Mouse (Mus musculus) hindbrain, embryonic 10.5 days (tissue): ENCODE data around the gene Slc45a1. TPM values are rescaled to one million over a fixed set of nuclear protein-coding genes. Genes with fewer than 3 reads are reported as not detected.
A peak's percentile ranks its signal among the peaks of the same experiment; 100 is the strongest.

Experiments
- DNase-seq: peaks from one replicate; pipeline ENCODE4 v3.0.0-alpha.2; 2017; ENCODE audit warnings: low spot score
- H3K27ac ChIP-seq: fragments of 300-500 bp; sonication (generic); 2 replicates; pipeline ENCODE4 v1.5.1; 2016; ENCODE audit warnings: mild to moderate bottlenecking, moderate library complexity
- H3K27me3 ChIP-seq: fragments of 300-500 bp; sonication (generic); 2 replicates; pipeline ENCODE4 v1.6.1; 2016; ENCODE audit warnings: mild to moderate bottlenecking; ENCODE audit not compliant: poor library complexity, insufficient read depth, severe bottlenecking
- H3K36me3 ChIP-seq: fragments of 300-500 bp; sonication (generic); 2 replicates; pipeline ENCODE4 v1.6.1; 2016; ENCODE audit warnings: mild to moderate bottlenecking, moderate library complexity
- H3K4me1 ChIP-seq: fragments of 300-500 bp; sonication (generic); replicated peaks from 2 replicates; pipeline ENCODE4 v1.6.1; 2016; ENCODE audit warnings: mild to moderate bottlenecking
- H3K4me3 ChIP-seq: fragments of 300-500 bp; sonication (generic); 2 replicates; pipeline ENCODE4 v1.5.1; 2016; ENCODE audit warnings: mild to moderate bottlenecking, moderate library complexity
- H3K9me3 ChIP-seq: fragments of 300-500 bp; sonication (generic); 2 replicates; pipeline ENCODE4 v1.6.1; 2016; ENCODE audit warnings: mild to moderate bottlenecking, moderate library complexity
- WGBS: fragments of 180-500 bp; shearing (Covaris S2); methylation state at CpG from one replicate; pipeline ENCODE4 v1.1.7; 2016; 5-methylcytosine and 5-hydroxymethylcytosine counted together
- polyA plus RNA-seq: library from polyadenylated mRNA; unstranded; fragments of >200 nt; fragmentation: Nextera tagmentation; extraction: Ambion mirVana; gene quantifications from 2 replicates; pipeline ENCODE4 v1.2.1, GENCODE M21; 2016

The Slc45a1 gene
- polyA plus RNA-seq, 1 experiment from 2014 or later: 8.4 TPM

GRCm38 (mm10) chr4:150678789-150679188 lies 26.8 kb upstream of the Slc45a1 start:
- Histone ChIP-seq H3K4me3 (no peak overlapping the region), H3K4me1 (peaks cover 23% of the 10 kb centered on the region), H3K9me3 (peaks cover 8% of the 10 kb centered on the region; the same call in 1 of the 2 replicates), H3K27ac (no peak overlapping the region), H3K36me3 (no peaks in the 10 kb centered on the region), H3K27me3 (no peaks in the 10 kb centered on the region)
- DNase-seq: no peak
- 96% methylated on average over 20 of the region's 20 CpGs for WGBS

DNA sequence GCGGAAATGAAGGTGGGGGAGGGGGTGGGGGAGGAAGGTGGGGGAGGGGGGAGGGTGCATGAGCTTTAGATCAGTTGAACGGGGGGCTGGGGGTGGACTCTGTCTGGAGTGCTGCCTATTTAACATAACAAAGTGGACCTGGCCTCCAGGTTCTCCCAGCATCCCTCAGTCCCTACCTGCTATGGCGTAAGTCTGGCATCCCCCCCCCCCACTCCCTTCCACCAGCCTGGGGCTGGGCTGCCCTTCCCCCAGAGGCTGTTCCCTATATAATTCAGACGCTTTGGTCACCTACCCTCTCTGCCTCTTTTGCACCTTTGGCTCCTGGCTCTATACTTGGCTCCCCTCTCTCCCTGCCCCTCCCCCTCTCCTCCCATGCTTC lies 25.9 kb upstream of the Slc45a1 start:
- no peak overlapping the region for H3K4me3 ChIP-seq
- H3K27ac ChIP-seq: peak overlapping the region; percentile 62; the same call in 1 of the 2 replicates
- H3K27me3 ChIP-seq: no peaks in the 10 kb centered on the region
- peaks cover 23% of the 10 kb centered on the region for H3K4me1 ChIP-seq
- DNase-seq: no peak
- H3K9me3 ChIP-seq: peaks cover 8% of the 10 kb centered on the region; the same call in 1 of the 2 replicates
- no peaks in the 10 kb centered on the region for H3K36me3 ChIP-seq
- 25% methylated on average over 4 of the region's 4 CpGs for WGBS

GRCm38 (mm10) chr4:150677126-150677845 lies 25.3 kb upstream of the Slc45a1 start:
- H3K9me3 ChIP-seq: peaks cover 8% of the 10 kb centered on the region; the same call in 1 of the 2 replicates
- 24% methylated on average over 10 of the region's 10 CpGs for WGBS
- H3K27me3 ChIP-seq: no peaks in the 10 kb centered on the region
- no peak for DNase-seq
- H3K4me1 ChIP-seq: peaks cover 23% of the 10 kb centered on the region
- peak overlapping the region; percentile 62; the same call in 1 of the 2 replicates for H3K27ac ChIP-seq
- H3K4me3 ChIP-seq: no peak overlapping the region
- no peaks in the 10 kb centered on the region for H3K36me3 ChIP-seq

- WGBS: 87% methylated on average over 13 of the region's 13 CpGs
- DNase-seq: no peak
- no peaks in the 10 kb centered on the region for H3K36me3 ChIP-seq
- H3K27ac ChIP-seq: no peak overlapping the region
- peaks cover 8% of the 10 kb centered on the region; the same call in 1 of the 2 replicates for H3K9me3 ChIP-seq
- no peaks in the 10 kb centered on the region for H3K27me3 ChIP-seq
- H3K4me1 ChIP-seq: peaks cover 23% of the 10 kb centered on the region
- no peak overlapping the region for H3K4me3 ChIP-seq
Measured at GRCm38 (mm10) chr4:150676029-150676428, 24.1 kb upstream of the Slc45a1 start.

DNA sequence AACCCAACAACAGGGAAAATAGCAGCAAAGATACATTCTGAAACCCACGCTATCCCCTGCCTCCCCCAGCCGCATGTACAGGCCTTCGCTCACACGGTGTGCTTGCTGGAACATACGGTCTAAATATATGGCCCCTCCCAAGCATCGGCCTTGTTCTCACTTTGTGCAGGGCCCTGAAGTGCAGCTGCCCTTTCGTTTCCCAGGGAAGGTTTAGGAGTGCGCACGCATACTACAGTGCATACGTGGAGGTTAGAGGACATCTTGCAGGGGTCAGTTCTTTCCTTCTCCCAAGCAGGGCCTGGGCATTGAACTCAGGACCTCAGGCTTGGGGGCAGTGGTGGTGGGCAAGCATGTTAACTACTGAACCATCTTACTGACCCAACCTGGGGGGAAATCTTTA lies 23.3 kb upstream of the Slc45a1 start:
- Histone ChIP-seq H3K4me3 (no peak overlapping the region), H3K27me3 (no peaks in the 10 kb centered on the region), H3K9me3 (0 out of 2 replicates have a peak, but pooled peaks cover under 1% of the 10 kb centered on the region), H3K36me3 (no peaks in the 10 kb centered on the region), H3K4me1 (peaks cover 28% of the 10 kb centered on the region), H3K27ac (no peak overlapping the region)
- DNase-seq: no peak
- WGBS: 92% methylated on average over 10 of the region's 10 CpGs

- Histone ChIP-seq H3K27ac (0 out of 2 replicates have a peak overlapping the region, but pooled peaks have one; percentile 25), H3K36me3 (no peaks in the 10 kb centered on the region), H3K4me1 (peaks cover 30% of the 10 kb centered on the region), H3K9me3 (peaks cover 3% of the 10 kb centered on the region; the same call in 1 of the 2 replicates), H3K4me3 (no peak overlapping the region), H3K27me3 (peaks cover 21% of the 10 kb centered on the region)
- DNase-seq: no peak
- WGBS: 79% methylated on average over 10 of the region's 10 CpGs
Measured at GRCm38 (mm10) chr4:150665806-150666205, 13.8 kb upstream of the Slc45a1 start.

DNA sequence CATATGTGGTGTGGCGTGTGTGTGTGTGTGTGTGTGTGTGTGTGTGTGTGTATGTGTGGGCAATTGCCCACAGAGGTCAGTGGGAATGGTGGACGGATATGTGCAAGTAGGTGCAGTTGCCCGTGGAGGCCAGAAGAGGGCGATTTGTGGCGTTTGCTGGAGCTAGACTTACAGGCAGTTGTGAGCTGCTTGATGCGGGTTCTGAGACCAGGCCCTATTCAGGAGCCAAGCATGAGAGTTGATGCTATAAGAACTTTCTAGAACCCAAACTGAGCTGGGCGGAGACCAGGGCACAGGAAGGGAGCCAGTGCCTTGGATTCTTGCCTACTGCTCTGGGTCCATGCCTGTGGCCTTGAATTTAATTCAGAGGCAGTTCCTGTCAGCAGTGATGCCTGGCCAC lies 12.8 kb upstream of the Slc45a1 start:
- no peak for DNase-seq
- Histone ChIP-seq H3K27me3 (peaks cover 26% of the 10 kb centered on the region), H3K27ac (no peak overlapping the region), H3K36me3 (no peaks in the 10 kb centered on the region), H3K9me3 (peaks cover 3% of the 10 kb centered on the region; the same call in 1 of the 2 replicates), H3K4me1 (peaks cover 34% of the 10 kb centered on the region), H3K4me3 (no peak overlapping the region)
- 82% methylated on average over 7 of the region's 7 CpGs for WGBS

- DNase-seq: peak; percentile 65
- Histone ChIP-seq H3K27ac (no peak overlapping the region), H3K36me3 (no peaks in the 10 kb centered on the region), H3K9me3 (peaks cover 3% of the 10 kb centered on the region; the same call in 1 of the 2 replicates), H3K27me3 (peaks cover 26% of the 10 kb centered on the region), H3K4me3 (no peak overlapping the region), H3K4me1 (peaks cover 34% of the 10 kb centered on the region)
- 62% methylated on average over 12 of the region's 12 CpGs for WGBS
Measured at GRCm38 (mm10) chr4:150663192-150663591, 11.2 kb upstream of the Slc45a1 start.

DNA sequence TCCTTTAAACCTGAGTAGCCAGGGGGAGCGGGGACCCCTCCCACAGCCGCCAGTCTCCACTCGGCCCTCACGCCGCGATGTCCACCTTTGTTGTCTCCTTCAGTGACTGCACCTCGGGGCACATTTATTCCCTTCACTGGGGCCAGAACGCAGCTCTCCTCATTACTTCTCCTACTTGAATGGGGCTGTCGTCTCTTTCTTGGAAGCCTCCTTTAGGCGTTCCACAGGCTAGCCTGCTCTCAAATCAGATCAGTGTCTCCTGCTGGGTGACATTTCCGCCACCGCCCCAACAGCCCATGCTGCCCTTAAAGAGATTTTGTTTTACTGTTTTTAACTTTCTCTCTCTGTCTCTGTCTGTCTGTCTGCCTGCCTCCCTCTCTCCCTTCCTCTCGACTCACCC lies 9.9 kb upstream of the Slc45a1 start:
- Histone ChIP-seq H3K27ac (peak overlapping the region; percentile 43; the same call in 1 of the 2 replicates), H3K36me3 (no peaks in the 10 kb centered on the region), H3K9me3 (0 out of 2 replicates have a peak, but pooled peaks cover 1% of the 10 kb centered on the region), H3K4me3 (peak overlapping the region; percentile 32), H3K4me1 (peaks cover 34% of the 10 kb centered on the region), H3K27me3 (peaks cover 26% of the 10 kb centered on the region)
- WGBS: 8% methylated on average over 13 of the region's 13 CpGs
- no peak for DNase-seq

- no peak for DNase-seq
- Histone ChIP-seq H3K27me3 (peaks cover 29% of the 10 kb centered on the region), H3K27ac (no peak overlapping the region), H3K9me3 (peaks cover 6% of the 10 kb centered on the region; the same call in 1 of the 2 replicates), H3K4me1 (peaks cover 28% of the 10 kb centered on the region), H3K36me3 (no peaks in the 10 kb centered on the region), H3K4me3 (no peak overlapping the region)
- 74% methylated on average over 9 of the region's 9 CpGs for WGBS
Measured at GRCm38 (mm10) chr4:150659926-150660610, 8.1 kb upstream of the Slc45a1 start.

DNA sequence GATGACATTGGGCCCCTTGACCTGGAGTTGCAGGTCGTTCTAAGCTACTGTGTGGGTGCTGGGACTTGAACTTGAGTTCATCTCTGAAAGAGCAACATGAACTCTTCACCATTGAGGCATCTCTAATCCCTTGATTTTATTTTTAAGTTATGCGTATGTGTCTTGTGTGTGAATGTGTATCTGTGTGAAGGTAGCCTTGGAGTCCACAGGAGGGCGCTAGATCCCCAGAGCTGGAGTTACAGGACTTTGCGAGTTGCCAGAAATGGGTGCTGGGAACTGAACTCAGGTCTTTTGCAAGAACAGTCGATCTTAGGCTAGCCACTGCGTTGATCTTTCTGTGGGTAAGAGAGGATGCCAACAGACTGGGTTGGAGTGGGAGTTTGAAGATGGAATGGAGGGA lies 4.5 kb upstream of the Slc45a1 start:
- Histone ChIP-seq H3K27me3 (peaks cover 50% of the 10 kb centered on the region), H3K4me3 (no peak overlapping the region), H3K9me3 (peaks cover 6% of the 10 kb centered on the region; the same call in 1 of the 2 replicates), H3K27ac (no peak overlapping the region), H3K36me3 (no peaks in the 10 kb centered on the region), H3K4me1 (peaks cover 20% of the 10 kb centered on the region)
- WGBS: 83% methylated on average over 6 of the region's 6 CpGs
- no peak for DNase-seq

DNA sequence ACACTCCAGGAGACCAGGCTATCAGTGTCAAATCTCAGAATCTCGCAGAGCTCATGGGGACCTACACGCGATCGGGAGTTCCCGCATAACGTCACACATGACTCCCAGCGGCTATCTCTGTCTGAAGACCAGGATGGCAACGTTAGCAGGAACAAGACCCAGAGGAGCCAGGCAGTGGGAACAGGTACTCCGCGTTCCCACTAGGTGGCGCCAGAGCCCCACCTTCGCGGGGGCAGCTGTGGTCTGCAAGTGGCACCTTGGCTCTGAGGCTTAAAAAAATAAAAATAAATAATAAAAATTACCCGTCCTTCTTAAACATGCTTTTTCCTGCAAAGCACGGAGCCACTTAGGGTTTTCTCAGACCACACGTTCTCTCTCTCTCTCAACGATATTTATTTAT lies 4.0 kb upstream of the Slc45a1 start:
- Histone ChIP-seq H3K9me3 (peaks cover 6% of the 10 kb centered on the region; the same call in 1 of the 2 replicates), H3K27ac (no peak overlapping the region), H3K36me3 (no peaks in the 10 kb centered on the region), H3K4me3 (peak overlapping the region; percentile 26; the same call in 1 of the 2 replicates), H3K27me3 (peaks cover 50% of the 10 kb centered on the region), H3K4me1 (peaks cover 22% of the 10 kb centered on the region)
- DNase-seq: peak; percentile 87
- 7% methylated on average over 17 of the region's 17 CpGs for WGBS
